Mouse (Mus musculus) forebrain, embryonic 16.5 days (tissue): Measurements from ENCODE around the gene Rcc2. TPM values are rescaled to one million over a fixed set of nuclear protein-coding genes. Genes with fewer than 3 reads are reported as not detected.

Experiments
- ATAC-seq: fragments of 200-750 bp; cut with Nextera tagmentation; 2 replicates; pipeline ENCODE4 v1.8.0; 2017; ENCODE audit warnings: mild to moderate bottlenecking, moderate library complexity
- H3K27ac ChIP-seq: fragments of 300-500 bp; sonication (generic); 2 replicates; pipeline ENCODE4 v1.5.1; 2014; ENCODE audit warnings: low read length, control low read depth
- H3K27me3 ChIP-seq: fragments of 300-500 bp; sonication (generic); replicated peaks from 2 replicates; pipeline ENCODE4 v1.6.1; 2014; ENCODE audit warnings: low read length; ENCODE audit not compliant: control insufficient read depth, insufficient read depth
- H3K36me3 ChIP-seq: fragments of 300-500 bp; sonication (generic); 2 replicates; pipeline ENCODE4 v1.6.1; 2014; ENCODE audit not compliant: control insufficient read depth, insufficient read depth
- H3K4me1 ChIP-seq: fragments of 300-500 bp; sonication (generic); replicated peaks from 2 replicates; pipeline ENCODE4 v1.6.1; 2014; ENCODE audit warnings: low read length; ENCODE audit not compliant: control insufficient read depth, insufficient read depth
- H3K4me2 ChIP-seq: fragments of 300-500 bp; sonication (generic); 2 replicates; pipeline ENCODE4 v1.6.1; 2014; ENCODE audit warnings: mild to moderate bottlenecking, low read length, control low read depth
- H3K4me3 ChIP-seq: fragments of 300-500 bp; sonication (generic); replicated peaks from 2 replicates; pipeline ENCODE4 v1.5.1; 2014; ENCODE audit warnings: mild to moderate bottlenecking, low read length, control low read depth
- H3K9ac ChIP-seq: fragments of 300-500 bp; sonication (generic); replicated peaks from 2 replicates; pipeline ENCODE4 v1.6.1; 2014; ENCODE audit warnings: low read depth, low read length, control low read depth
- H3K9me3 ChIP-seq: fragments of 300-500 bp; sonication (generic); 2 replicates; pipeline ENCODE4 v1.6.1; 2016; ENCODE audit warnings: low read length; ENCODE audit not compliant: control insufficient read depth
- WGBS: fragments of 180-500 bp; shearing (Covaris S2); extraction: QIAGEN DNeasy Blood & Tissue Kit; methylation state at CpG from one replicate; pipeline ENCODE4 v1.1.7; 2014; 5-methylcytosine and 5-hydroxymethylcytosine counted together
- microRNA-seq: library from miRNA; unstranded; fragments of <30 nt; microRNA quantifications from one replicate; pipeline ENCODE4, GENCODE M21; 2017
- polyA plus RNA-seq: library from polyadenylated mRNA; unstranded; fragments of >200 nt; fragmentation: Nextera tagmentation; extraction: Ambion mirVana; gene quantifications from 2 replicates; pipeline ENCODE4 v1.2.1, GENCODE M21; 2015

Gene Rcc2
- polyA plus RNA-seq, 1 experiment from 2014 or later = 19.1 TPM

DNA sequence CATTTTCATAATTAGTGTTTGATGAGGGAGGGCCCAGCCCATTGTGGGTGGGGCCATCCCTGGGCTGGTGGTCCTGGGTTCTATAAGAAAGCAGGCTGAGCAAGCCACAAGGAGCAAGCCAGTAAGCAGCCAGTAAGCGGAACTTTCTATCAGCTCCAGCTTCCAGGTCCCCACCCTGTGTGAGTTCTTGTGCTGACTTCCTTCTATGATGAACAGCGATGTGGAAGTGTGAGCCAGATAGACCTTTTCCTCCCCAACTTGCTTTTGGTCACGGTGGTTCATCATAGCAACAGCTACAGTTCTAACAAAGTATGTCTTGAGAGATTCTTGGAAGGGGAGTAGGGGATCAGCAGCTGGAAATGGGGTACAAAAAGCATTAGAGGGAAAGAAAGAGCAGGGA lies 65.6 kb downstream of the Rcc2 start:
- WGBS = 84% methylated on average over 3 of the region's 3 CpGs
- H3K9ac ChIP-seq = no peak overlapping the region

DNA sequence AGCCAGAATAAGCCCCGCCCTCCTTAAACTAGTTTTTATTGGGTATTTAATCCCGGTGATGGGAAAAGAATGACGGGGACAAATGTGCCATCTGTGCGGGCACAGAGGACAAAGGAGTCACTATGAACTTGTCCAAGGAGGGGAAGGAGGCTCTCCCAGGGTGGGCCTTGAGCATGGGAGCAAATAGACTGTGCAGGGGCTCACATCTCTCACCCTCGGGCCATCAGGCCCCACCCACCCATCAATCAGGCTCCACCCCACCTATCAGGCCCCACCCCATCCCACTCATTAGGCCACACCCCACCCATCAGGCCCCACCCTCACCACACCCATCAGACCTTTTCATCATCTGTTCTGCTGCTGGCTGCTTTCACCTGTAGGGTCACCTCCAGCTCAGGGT lies 68.6 kb downstream of the Rcc2 start:
- H3K27me3 ChIP-seq = no peaks in the 10 kb centered on the region
- H3K9me3 ChIP-seq = no peaks in the 10 kb centered on the region
- H3K36me3 ChIP-seq = no peaks in the 10 kb centered on the region
- no peak overlapping the region for H3K4me2 ChIP-seq
- no peak for ATAC-seq
- H3K9ac ChIP-seq = no peak overlapping the region
- H3K27ac ChIP-seq = no peak overlapping the region
- 87% methylated on average over 5 of the region's 5 CpGs for WGBS
- 0 out of 2 replicates have a peak, but pooled peaks cover 3% of the 10 kb centered on the region for H3K4me1 ChIP-seq
- H3K4me3 ChIP-seq = no peak overlapping the region

More for the DNA sequence above, 65.6 kb downstream of the Rcc2 start:
- no peak overlapping the region for H3K4me3 ChIP-seq
- no peak for ATAC-seq
- no peak overlapping the region for H3K4me2 ChIP-seq
- no peaks in the 10 kb centered on the region for H3K9me3 ChIP-seq
- 0 out of 2 replicates have a peak, but pooled peaks cover 3% of the 10 kb centered on the region for H3K4me1 ChIP-seq
- H3K36me3 ChIP-seq = no peaks in the 10 kb centered on the region
- no peaks in the 10 kb centered on the region for H3K27me3 ChIP-seq
- H3K27ac ChIP-seq = no peak overlapping the region

GRCm38 (mm10) chr4:140770433-140770832 lies 70.1 kb downstream of the Rcc2 start:
- peak overlapping the region; percentile 34 for H3K4me2 ChIP-seq
- H3K9ac ChIP-seq = no peak overlapping the region
- H3K4me1 ChIP-seq = 0 out of 2 replicates have a peak, but pooled peaks cover 3% of the 10 kb centered on the region
- no peak overlapping the region for H3K27ac ChIP-seq
- WGBS = 8% methylated on average over 13 of the region's 13 CpGs
- H3K9me3 ChIP-seq = no peaks in the 10 kb centered on the region
- ATAC-seq = no peak
- peak overlapping the region; percentile 8; the same call in 1 of the 2 replicates for H3K4me3 ChIP-seq
- no peaks in the 10 kb centered on the region for H3K27me3 ChIP-seq
- no peaks in the 10 kb centered on the region for H3K36me3 ChIP-seq

GRCm38 (mm10) chr4:140771091-140771490 lies 70.8 kb downstream of the Rcc2 start:
- Histone ChIP-seq H3K4me1 (0 out of 2 replicates have a peak, but pooled peaks cover 3% of the 10 kb centered on the region), H3K36me3 (no peaks in the 10 kb centered on the region), H3K4me2 (no peak overlapping the region), H3K9ac (no peak overlapping the region), H3K4me3 (no peak overlapping the region), H3K27ac (no peak overlapping the region), H3K9me3 (no peaks in the 10 kb centered on the region), H3K27me3 (no peaks in the 10 kb centered on the region)
- 56% methylated on average over 4 of the region's 4 CpGs for WGBS
- no peak for ATAC-seq

Small RNA genes within 50 kb of the gene (microRNA-seq; reads per million reads assigned to microRNA genes)
- gene Gm23045 (not detected), gene Gm25951 (not detected)

Other genes starting within 250 kb of the Rcc2 start
- 20.5 and 23.0 TPM in 2 replicates for gene Arhgef10l, start 34.5 kb upstream of the Rcc2 start, polyA plus RNA-seq
- gene Padi6, start 42.1 kb downstream of the Rcc2 start, polyA plus RNA-seq = 0.10 TPM in 1 of 2 replicates, not detected in the other
- 0.24 TPM in 1 of 2 replicates, not detected in the other for gene Padi4, start 73.7 kb downstream of the Rcc2 start, polyA plus RNA-seq
- not detected in 2 replicates for gene Padi3, start 110.1 kb downstream of the Rcc2 start, polyA plus RNA-seq
- gene Padi1, start 145.2 kb downstream of the Rcc2 start, polyA plus RNA-seq = not detected in 2 replicates
- gene Padi2, start 205.8 kb downstream of the Rcc2 start, polyA plus RNA-seq = 0.88 and 1.0 TPM in 2 replicates